Mouse (Mus musculus) kidney, adult 11 months (tissue): ENCODE results near the gene Gtf3c1.

ENCODE experiments used
- DNase-seq: peaks from one replicate; pipeline ENCODE4 v3.0.0; 2022

The Gtf3c1 gene

DNA sequence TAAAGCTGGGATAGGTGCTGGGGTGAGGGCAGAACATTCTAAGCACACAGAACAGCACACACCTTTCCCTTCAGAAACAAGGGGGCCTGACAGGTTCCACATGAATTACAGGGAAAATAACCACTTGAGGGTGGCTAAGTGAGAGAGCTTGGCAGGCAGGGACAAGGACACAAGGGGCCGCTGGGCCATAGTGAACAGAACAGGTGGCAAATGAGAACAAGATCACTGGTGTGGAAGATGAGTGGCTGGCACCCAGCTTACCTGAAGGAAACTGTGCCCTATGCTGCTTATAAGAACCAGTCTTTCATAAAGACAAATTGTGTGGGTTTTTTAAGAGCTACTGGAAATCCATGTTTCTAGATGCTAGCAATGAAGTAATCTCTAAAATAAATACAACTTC, 4.8 kb downstream of the Gtf3c1 start:
- DNase-seq, result no peak

DNA sequence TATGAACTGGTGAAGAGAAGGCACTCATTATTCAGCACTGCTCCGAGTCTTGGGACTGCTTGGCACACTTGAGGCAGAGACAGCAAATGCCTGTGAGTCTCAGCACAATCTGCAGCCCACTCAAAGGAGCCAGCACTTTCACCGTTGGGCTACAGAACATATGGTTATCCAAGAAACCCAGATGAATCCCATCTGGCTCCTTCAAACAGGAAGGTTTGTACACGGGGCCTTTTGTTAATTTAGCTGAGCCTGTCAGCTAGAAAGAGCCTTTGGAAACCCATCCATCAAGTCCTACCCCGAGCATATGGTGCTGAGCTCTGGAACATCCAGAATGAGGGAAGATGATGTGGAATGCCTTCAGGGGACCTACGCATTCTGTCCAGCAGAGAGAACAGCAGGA, 13.5 kb downstream of the Gtf3c1 start:
- no peak for DNase-seq

DNA sequence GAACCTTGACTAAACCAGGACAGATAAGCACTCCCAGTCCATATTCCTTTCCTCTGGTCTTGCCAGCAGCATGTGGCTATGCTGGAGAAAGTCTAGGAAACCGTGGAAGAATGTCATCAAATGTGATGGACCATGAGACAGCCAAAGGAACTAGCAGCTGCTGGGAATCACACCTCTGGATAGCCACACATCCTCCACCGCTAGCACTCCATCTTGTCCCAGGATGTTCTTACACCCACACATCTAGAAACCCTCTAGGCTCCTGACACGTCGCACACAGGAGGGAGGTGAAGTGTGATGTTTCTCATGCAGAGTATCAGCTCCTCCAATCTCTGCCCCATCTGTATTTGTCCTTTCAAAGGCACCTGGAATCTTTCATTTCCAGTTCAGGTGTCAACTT, 17.1 kb downstream of the Gtf3c1 start:
- DNase-seq, result no peak

DNA sequence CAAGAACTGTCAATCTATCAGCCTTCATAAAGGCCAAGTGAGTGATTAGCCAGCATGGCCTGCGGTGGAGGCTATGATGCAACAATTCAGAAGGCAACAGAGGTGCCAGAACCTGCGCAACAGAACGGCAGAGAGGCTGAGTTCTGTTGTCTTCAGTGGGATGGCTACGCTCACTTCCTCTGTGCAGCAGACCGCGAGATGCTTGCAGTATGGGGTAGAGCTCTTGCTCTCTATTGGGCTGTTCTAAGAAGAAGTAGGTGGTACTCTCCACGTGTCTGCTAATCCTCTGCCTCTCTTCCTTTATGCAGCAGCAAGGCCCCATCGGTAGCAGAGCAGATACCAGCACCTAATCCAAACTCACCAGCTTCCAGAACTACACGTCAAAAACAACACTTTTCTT, 27.6 kb downstream of the Gtf3c1 start:
- DNase-seq, result no peak

DNA sequence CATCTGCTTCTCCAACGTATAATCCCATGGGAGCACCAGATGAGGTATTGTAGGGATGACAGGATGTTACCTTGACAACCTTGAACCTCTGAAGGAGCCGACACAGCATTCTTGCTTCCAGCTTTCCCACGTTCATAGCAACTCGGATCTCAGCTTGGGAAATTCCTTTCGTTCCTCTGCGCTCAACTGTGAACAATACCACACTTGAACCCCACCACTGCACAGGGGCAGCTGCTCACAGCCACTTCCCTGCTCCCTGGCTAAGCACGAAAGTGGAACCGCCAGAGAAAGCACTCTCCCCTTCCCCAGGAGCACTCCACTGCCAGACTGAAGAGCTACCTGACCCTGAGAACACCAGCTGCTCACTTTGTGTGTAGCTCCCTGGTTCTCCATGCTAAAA, 28.8 kb downstream of the Gtf3c1 start:
- DNase-seq, result peak; percentile 57

DNA sequence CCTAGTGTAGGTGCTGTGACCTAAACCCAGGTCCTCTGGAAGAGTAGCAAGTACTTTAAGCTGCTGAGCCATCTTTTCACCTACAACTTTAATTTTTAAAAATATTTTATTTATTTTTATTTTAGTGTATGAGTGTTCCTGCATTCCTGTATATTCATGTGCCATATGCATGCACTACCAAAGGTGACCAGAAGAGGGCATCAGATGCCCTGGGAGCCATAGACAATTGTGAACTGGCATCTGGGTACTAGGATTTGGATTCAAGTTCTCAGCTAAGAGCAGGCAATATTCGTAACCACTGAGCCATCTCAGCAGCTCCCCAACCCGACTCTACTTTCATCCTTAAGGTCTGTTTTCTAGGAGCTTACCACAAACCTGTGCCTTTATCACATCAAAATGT, 32.7 kb downstream of the Gtf3c1 start:
- DNase-seq, result no peak

DNA sequence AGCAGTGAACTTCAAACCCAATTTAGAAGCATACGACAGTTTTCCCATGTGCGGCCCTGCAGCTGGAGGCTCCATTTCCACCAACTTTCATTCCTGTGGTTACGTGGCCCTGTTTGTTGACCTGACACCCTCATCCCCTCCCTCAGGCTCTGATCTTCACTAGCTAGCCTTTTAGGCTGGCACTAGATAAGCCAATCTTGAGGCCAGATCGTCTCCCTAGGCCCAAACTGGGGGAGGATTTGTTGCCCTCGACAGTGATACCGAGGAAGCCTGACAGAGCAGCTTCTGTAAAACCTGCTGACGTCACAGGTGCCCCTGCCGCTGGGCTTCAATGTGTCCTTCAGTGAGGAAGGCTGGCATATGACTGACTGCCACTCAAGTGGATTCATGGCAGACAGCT, 36.2 kb downstream of the Gtf3c1 start:
- no peak for DNase-seq

DNA sequence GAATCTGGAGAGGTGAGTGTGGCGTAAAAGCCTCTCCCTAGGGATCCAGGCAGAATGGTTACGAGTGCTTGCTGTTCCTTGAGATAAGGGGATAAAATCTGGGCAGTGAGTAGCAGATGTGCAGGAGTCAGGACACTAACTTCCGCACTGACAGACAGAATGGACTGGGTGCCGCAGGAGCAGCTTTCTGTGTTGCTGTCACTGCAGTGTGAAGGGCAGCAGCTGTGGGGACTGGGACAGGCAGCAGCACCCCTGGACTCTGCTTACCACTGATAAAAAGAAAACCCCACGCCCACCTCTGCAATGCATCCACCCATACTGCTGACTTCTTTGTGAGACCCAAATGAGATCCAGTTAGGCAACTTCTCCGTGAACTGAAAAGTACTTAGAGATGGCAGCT, 36.7 kb downstream of the Gtf3c1 start:
- no peak for DNase-seq

DNA sequence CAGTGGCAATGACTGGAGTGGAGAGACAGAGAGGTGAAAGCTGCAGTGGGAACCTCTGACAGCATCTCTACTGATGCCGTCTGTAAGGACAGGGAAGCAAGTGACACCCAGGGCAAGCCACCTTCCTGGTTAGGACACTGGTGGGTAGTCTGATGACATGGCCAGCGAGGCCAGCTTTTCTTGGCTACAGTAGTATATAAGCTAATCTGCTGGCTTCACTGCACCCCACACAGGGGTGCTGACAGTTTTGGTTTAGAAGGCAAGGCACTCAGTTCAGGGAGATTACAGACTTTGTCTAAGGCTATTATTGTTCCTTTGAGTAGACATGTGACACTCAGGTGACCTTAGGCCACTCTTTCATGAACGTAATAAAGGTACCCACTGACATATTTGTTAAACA, 43.9 kb downstream of the Gtf3c1 start:
- DNase-seq, result no peak

DNA sequence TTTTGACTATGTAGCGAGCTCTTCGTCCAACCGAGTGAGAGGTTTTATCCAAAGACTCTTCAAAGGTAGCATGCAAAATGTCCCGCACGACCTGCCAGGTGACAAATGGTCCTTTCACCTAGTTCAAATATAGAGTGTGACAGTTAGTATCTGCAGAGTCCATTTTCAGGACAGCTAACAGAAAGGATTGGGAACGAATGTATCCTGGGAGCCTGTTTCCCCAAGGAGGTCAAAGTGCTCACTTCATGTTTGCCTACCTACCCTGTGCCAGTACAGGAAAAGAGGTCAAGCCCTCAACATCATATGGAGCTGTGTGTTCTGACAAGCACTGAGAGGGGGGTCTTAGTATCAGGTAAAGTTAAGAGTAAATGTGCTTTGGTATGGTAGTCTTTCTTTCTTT, 50.1 kb downstream of the Gtf3c1 start:
- DNase-seq, result no peak

DNA sequence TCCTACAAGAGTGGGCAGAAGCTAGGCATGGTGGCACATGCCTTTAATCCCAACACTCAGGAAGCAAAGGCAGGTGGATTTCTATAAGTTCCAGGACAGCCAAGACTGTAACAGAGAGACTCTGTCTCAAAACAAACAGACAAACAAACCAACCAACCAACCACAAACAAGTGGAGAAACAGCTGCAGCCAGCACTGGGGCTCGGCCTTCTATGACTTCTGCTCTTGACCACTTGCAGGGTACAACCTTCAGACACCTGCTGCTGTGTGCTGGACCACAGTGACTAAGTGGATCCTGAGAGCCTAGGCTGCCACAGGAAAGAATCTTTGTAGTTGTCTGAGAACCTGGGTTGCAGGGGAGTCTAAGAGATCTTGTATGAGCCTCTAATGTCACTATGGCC, 58.6 kb downstream of the Gtf3c1 start:
- DNase-seq, result no peak

DNA sequence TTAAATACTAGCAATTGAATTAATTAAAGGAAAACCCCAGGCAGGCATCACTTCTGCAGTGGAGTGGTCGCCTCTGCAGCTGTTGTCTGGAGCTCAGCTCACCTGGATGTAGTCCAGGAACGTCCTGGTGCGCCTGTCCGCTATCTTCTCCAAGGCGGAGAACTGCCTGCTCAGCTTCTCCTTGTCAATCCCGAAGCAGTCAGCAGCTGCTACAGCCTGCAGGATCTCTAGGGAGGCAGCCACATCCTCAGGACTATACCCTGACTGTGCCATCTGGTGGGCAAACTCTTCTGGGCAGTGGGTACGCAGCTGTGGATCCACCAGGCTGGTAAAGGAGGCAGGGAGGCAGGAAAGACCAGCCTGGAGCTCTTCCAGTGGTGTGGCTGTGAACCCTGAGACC, 62.2 kb downstream of the Gtf3c1 start:
- no peak for DNase-seq

DNA sequence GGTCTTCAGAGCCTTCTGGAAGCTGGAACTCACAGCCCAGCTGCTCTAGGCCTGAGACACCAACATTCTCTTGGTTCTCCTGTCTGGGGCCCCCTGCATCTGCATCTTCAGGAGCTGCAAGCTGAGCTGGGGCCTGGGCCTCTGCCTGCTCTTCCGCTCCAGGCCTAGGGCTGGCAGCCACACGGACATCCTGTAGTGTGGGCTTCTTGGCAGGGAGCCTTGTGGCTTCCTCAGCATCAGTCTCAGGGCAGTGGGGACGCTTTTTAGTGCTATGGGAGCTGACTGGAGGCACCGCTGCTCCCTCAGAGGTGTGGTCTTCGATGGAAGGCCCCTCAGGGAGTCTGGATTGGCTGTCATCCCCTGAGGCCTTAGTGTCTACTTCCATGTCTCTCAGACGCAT, 63.7 kb downstream of the Gtf3c1 start:
- no peak for DNase-seq

DNA sequence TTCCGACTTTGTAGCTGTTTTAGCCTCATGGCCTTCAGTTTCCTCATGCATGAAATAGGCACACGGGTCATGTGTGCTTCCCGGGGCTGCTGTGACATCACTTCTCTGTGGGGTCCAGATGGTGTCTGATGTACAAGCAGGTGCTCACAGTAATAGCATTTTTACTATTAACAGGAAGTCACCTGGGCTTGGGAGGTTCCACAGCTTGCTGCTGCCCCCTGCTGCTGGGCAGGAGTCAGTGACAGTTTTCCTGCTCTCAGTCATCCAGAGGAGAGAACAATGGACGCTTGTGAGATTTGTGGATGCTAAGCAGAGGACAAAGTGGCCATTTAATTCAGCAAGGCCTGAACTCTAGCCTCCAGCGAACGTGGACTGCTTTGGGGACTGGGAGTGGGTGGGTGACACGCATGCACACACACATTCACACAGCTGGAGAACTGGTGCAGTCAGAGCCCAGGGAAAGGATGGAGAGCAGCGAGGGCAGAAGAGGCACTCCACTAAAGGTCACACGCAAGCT, 68.7 kb downstream of the Gtf3c1 start:
- DNase-seq, result peak; percentile 22

DNA sequence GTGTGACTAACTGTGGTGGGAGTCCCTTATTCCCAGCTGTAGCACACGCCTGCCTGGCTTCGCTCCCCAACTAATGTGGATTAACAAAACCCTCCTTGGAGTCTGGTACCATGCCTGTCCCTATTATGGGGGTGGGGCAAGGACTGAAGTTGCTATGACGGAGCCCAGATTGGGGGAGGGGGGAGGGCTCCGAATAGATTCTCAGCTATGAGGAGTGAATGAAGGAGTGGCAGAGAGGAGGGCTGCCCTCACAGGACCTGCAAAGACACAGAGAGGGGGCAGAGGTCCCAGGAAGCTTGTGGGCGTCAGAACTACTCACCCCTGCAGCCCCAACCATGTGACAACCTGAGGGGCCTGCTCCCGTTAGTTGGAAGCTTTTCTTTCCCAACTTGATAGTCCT, 69.2 kb downstream of the Gtf3c1 start:
- DNase-seq, result no peak

DNA sequence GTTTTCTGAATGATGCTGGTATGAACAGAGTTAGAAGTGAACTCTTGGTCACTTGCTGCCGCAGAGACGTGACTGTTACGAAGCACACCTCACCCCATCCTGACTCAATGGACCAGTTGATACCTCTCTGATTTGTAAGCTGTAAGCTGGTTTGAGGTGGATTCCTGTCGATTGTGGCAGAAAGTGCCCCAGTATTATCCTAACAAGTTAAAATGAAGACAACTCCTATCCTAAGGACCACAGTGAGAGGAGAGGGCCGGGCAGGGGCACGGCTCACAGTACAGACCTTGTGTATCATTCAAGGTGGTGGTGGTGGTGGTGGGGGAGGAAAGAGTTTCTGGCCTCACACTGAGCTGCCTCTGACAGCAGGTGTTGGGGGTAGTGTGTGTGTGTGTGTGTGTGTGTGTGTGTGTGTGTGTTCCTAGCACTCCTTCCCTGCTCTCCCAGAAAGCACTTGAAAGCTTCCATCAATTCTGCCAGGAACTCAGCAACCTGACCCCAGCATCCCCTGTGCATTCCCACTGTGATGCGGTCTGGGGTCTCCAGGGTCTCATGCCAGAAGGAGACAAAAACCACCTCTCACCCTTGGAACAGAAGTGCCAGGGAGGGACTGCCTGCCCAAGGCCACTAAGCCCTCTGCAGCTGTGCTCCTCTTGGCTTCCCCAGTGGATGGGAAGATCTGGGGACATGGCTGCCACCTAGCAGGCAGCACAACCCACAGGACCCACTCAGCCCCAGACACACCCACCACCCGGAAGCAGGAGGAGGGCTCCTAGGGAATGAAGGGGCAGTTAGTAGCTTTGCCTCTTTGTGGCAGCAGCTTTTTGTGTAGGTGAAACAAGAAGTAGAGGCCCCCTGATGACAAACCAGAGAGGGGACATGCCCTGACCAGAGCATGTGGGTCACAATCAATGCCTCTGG, 70.1 kb downstream of the Gtf3c1 start:
- DNase-seq, result no peak

DNA sequence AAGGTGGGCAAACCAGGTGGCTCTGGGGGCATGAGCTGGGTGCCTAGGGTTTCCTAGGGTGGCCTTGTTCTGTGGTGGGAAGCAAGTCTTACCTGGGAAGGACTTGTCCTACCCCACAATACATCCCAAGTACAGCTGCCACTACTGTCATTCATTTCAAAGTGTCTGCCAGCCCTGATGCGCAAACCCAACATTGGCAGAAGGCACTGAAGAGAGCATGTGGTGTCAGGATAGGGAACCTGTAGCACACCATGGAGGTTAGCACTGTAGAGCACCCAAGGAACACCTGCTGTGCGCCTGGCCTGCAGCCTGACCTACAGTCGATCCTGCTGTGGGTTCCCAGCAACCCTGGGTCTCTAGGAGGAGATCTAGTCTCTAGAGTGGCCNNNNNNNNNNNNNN, 76.6 kb downstream of the Gtf3c1 start:
- DNase-seq, result no peak

DNA sequence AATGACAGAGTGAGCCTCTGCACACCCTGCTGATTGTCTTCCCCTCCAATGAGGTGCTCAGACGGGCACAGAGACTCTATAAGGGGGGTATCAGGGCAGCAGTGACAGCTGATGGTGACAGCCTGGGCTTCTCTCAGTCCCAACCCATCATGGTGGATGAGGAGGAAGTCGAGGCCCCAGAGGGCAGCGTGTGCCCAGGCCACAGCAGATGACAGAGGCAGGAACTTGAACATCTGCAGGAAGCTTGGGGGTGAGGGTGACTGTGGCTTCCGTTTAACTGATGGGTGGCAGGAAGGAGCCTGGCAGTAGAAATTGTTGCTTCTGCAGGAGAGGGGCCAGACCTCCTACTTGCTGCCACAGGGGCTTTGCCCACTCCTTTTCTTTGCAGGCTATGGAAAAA, 77.3 kb downstream of the Gtf3c1 start:
- DNase-seq, result no peak

DNA sequence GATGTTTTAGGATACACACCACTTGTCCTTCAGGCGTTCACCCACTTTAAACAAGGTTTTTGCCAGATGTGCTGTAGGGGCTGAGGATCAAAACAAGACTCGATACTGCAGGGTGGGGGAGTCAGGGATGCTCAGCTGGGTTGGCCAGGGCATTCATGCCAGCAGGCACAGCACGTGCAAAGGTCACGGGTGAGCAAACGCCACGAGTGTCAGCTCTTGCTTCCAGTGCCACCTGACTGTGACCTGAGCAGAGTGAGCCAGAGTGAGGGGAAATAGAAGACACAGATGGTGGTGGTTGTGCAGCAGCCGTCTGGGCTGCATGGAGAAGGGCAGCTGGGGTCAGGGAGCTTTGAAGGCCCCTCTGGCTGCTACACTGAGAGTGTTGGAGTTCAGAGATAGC, 81.8 kb downstream of the Gtf3c1 start:
- no peak for DNase-seq

DNA sequence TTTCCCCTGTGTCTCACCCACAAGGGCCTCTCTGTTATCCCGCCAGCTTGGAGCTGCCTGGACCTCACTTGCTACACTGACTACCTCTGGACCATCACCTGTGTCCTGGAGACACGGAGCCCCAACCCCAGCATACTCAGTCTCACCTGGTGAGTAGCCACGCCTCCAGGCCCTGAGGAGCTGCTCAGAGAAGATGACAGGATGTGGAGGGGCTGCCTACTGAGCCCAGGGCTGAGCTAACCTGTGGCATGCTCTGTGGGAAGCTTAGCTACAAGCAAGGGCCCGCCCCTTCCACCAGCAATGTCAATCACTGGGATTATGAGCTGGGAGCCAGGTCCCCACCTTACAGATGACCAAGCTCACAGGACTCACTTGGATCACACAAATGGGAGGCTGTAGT, 82.4 kb downstream of the Gtf3c1 start:
- no peak for DNase-seq

DNA sequence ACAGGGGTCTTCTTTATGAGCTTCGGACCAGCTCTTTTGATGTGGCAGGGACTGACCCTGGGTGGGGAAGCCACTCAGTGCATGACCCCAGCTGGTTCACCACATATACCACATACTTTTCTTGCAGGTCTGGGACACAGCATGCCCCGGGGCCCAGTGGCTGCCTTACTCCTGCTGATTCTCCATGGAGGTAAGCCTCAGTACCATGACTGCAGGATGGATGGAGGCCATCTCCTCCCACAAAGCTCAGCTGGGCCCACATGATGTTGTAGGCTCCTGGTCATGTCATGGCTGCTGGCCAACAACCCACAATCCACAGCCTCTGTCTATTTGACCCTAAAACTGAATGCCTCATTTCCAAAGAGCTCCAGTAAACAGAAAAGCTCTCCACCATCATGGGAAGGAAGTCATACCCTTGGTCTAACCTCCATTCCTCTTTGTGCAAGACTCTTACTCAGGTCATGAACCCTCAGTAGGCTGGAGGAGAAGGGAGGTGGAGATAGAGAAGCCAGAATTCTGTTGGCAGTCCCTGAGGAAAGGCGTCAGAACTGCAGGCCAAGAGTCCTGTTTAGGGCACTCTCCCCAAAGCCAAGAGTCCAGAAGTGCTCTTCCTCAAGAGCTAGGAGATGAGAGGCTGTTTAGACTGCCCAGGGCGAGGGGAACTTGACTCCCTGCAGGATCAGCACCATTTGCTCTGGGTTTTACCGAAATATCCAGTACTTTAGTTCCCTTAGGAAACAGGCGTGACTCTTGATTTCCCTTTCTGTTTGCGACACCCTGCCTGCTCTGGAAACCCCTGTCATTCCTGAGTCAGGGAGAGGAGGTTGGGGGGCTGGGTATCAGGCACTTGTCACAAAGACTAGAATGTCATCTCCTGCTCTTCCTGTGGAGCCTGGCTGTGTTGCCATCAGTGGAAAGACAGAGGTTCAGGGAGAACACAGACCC, 84.6 kb downstream of the Gtf3c1 start:
- no peak for DNase-seq

DNA sequence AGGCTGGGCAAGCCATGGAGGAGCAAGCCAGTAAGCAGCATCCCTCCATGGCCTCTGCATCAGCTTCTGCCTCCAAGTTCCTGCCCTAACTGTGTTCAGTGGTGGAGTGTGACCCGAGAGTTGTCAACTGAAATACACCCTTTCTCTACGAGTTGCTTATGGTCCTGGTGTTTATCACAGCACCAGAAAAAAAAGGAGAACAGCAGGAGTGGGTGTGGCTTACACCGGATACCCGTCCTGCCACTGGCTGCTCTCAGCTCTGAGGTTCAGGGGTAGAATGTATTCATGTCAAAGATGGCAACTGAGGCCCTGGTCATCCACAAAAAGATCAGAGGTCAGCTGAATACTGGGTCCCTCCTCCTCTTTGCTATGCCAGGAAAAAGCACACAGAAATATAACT, 87.5 kb downstream of the Gtf3c1 start:
- no peak for DNase-seq

DNA sequence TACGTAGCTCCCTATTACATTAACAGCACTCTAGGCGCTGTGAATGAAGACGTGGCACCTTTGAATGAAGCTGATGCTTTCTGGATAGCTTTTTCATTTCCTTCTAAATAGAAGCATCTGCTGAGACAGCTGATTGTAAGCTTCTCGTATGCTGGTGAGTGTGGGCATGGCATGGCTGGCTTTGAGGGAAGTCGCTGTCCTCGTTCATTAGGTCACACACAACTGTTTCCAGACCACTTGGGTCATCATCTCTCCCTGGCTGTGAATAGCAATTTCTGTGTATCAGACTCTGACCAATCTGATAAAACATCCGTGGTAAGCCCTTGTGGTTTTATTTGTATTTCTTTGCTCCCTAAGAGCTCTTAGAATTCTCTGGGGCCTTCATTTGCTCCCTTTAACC, 89.6 kb downstream of the Gtf3c1 start:
- DNase-seq, result no peak

DNA sequence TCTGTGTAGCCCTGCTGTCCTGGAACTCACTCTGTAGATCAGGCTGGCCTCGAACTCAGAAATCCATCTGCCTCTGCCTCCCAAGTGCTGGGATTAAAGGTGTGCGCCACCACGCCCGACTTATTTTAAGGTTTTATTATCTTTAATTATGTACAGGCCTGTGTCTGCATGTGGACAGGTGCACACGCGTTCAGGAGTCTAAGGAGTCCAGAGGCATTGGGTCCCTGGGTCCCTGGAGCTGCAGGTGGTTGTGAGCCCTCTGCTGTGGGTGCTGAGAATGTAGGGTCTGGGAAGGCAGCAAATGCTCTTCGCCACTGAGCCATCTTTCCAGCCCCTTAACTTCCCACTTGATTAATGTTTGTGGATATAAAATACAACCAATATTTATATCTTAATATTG, 92.1 kb downstream of the Gtf3c1 start:
- DNase-seq, result no peak
